Mouse (Mus musculus) common myeloid progenitor, adult 5-6 weeks (primary cell): ENCODE results near the gene Unc13a. TPM values are rescaled to one million over a fixed set of nuclear protein-coding genes. Genes with fewer than 3 reads are reported as not detected.

Source experiments
- ATAC-seq: replicated peaks from 2 replicates; pipeline ENCODE4 v1.8.0; 2016; ENCODE audit warnings: low read depth, mild to moderate bottlenecking, moderate TSS enrichment, inconsistent platforms; ENCODE audit not compliant: poor library complexity, severe bottlenecking
- total RNA-seq: library from RNA; stranded (forward); fragments of 200-1000, 187-1606 nt; gene quantifications from 2 replicates; pipeline ENCODE4 v1.2.3, GENCODE M21; 2017

Gene Unc13a
- total RNA-seq, 1 experiment from 2014 or later, result 0.46 TPM

GRCm38 (mm10) chr8:71629096-71629697 is 42.4 kb downstream of the Unc13a start:
- peak; percentile 49 for ATAC-seq

- peak; percentile 27 for ATAC-seq
Measured at GRCm38 (mm10) chr8:71628396-71629095, 43.0 kb downstream of the Unc13a start.

- ATAC-seq, result peak; percentile 9
Measured at GRCm38 (mm10) chr8:71627265-71628099, 44.1 kb downstream of the Unc13a start.

GRCm38 (mm10) chr8:71626753-71627152 is 44.8 kb downstream of the Unc13a start:
- no peak for ATAC-seq

- no peak for ATAC-seq
Measured at GRCm38 (mm10) chr8:71625088-71625487, 46.5 kb downstream of the Unc13a start.

GRCm38 (mm10) chr8:71619786-71620185 is 51.8 kb downstream of the Unc13a start:
- ATAC-seq, result no peak

GRCm38 (mm10) chr8:71613418-71613817 is 58.1 kb downstream of the Unc13a start:
- peak; percentile 42 for ATAC-seq

GRCm38 (mm10) chr8:71612141-71612540 is 59.4 kb downstream of the Unc13a start:
- ATAC-seq, result no peak

GRCm38 (mm10) chr8:71610822-71611651 is 60.5 kb downstream of the Unc13a start, which contains the start of gene Colgalt1:
Colgalt1 (plus strand) TSS chr8:71610998.
- ATAC-seq, result peak; percentile 96

GRCm38 (mm10) chr8:71604021-71604420 is 67.5 kb downstream of the Unc13a start:
- ATAC-seq, result no peak

GRCm38 (mm10) chr8:71602666-71603334 is 68.8 kb downstream of the Unc13a start:
- peak; percentile 39 for ATAC-seq

GRCm38 (mm10) chr8:71601939-71602665 is 69.5 kb downstream of the Unc13a start:
- peak; percentile 27 for ATAC-seq

GRCm38 (mm10) chr8:71598841-71599240 is 72.7 kb downstream of the Unc13a start:
- ATAC-seq, result no peak

- ATAC-seq, result no peak
Measured at GRCm38 (mm10) chr8:71598375-71598774, 73.2 kb downstream of the Unc13a start.

- ATAC-seq, result no peak
Measured at GRCm38 (mm10) chr8:71597451-71597850, 74.1 kb downstream of the Unc13a start, which contains the start of gene Fam129c. Fam129c (plus strand) TSS chr8:71597648.

GRCm38 (mm10) chr8:71596798-71597197 is 74.8 kb downstream of the Unc13a start:
- ATAC-seq, result peak; percentile 20; the same call in 1 of the 2 replicates

- no peak for ATAC-seq
Measured at GRCm38 (mm10) chr8:71596384-71596783, 75.2 kb downstream of the Unc13a start.

GRCm38 (mm10) chr8:71595862-71596261 is 75.7 kb downstream of the Unc13a start:
- ATAC-seq, result peak; percentile 59

- ATAC-seq, result no peak
Measured at GRCm38 (mm10) chr8:71594324-71594722, 77.2 kb downstream of the Unc13a start.
